Mouse (Mus musculus) layer of hippocampus, adult 8-10 months (tissue): ENCODE results near the gene Inhbe. TPM values are rescaled to one million over a fixed set of nuclear protein-coding genes. Genes with fewer than 3 reads are reported as not detected.

Experiments used
- DNase-seq, 2 experiments: peaks; one replicate each; pipeline ENCODE4 v3.0.0; 2022; ENCODE audit warnings: low spot score in 2 of 2
- total RNA-seq, 4 experiments: library from RNA; stranded (reverse); gene quantifications; 2 replicates each; pipeline ENCODE4 v1.2.4; 2022

Gene Inhbe
- total RNA-seq = not detected

DNA sequence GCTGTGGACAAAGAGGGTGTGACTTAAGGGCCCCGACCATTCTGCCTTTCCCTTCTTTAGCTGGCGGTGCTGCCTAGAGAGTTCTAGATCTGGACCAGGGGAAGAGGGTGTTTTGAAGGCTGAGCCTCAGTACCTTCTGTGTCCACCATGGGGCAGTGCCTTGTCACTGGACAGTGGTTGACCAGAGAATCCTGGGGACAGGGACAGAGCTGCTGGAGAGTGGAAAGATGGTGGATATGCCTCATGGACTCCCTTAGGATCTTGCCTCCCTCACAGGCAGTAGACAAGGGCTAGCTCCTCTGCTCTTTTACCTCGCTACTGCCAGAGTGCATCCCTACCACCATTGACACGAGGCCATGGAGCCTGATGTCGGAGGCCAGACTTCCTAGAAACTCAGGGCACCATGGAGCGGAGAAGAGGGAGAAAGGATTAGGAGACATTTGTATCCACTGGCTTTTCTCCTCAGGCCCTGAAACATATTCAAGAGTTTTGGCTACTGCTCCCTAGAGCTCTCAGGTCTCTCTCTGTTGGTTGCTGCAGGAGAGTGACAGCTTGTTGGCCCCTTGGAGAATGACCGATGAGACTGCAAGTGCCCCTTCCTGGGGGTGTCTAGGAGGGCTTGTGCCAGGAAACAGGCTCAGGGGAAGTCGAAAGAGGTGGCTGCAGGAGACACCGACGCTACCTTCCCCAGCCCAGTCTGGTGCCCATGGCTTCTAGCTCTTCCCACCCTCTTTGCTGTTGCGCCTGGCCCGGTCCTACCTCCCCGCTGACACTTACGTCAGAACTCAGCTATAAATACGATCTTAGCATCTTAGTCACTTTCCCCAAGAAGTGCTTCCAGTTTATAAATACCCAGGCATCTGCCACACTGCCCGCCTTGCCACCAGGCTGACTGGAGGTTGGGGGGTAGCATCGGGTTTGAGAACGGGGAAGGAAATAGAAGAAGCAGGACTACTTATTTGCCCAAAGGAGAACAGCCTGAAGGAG lies at the start of gene Inhbe:
Gene Inhbe, minus strand, starts transcription at position 503 of the 987 bp plus-strand sequence.
- DNase-seq = peak; percentile 51 to 70

DNA sequence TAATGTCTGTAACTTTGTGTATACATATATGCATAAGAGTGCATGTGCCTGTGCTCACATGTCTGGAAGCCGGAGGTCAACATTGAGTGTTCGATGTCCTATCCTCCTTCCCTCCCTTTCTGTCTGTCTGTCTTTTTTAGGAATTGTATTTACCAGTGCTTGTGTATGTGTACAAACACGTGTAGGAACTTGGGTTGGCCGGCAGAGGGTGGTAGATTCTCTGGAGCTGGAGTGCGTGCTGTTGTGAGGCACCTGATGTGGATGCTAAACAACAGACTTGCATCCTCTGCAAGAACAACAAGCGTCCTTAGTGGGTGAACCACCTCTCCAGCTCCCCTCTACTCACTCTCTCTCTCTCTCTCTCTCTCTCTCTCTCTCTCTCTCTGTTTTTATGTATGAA lies 37.6 kb upstream of the Inhbe start:
- no peak for DNase-seq

DNA sequence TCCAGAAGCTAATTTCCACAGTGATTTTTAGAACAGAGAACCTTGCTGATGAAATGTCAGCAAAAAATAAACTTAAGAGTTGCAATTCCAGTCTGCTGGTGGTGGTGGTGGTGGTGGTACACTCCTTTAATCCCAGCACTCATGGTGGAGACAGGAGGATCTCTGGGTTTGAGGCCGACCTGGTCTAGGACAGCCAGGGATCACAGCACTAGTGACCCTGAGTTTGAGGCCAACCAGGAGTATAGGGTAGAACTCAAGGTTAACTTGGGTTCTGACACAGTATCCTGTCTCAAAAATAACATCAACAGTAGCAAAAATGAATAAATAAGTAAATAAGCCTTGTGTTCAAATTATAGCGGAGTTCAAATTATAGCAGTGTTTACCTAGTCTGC lies 27.5 kb upstream of the Inhbe start:
- no peak for DNase-seq

DNA sequence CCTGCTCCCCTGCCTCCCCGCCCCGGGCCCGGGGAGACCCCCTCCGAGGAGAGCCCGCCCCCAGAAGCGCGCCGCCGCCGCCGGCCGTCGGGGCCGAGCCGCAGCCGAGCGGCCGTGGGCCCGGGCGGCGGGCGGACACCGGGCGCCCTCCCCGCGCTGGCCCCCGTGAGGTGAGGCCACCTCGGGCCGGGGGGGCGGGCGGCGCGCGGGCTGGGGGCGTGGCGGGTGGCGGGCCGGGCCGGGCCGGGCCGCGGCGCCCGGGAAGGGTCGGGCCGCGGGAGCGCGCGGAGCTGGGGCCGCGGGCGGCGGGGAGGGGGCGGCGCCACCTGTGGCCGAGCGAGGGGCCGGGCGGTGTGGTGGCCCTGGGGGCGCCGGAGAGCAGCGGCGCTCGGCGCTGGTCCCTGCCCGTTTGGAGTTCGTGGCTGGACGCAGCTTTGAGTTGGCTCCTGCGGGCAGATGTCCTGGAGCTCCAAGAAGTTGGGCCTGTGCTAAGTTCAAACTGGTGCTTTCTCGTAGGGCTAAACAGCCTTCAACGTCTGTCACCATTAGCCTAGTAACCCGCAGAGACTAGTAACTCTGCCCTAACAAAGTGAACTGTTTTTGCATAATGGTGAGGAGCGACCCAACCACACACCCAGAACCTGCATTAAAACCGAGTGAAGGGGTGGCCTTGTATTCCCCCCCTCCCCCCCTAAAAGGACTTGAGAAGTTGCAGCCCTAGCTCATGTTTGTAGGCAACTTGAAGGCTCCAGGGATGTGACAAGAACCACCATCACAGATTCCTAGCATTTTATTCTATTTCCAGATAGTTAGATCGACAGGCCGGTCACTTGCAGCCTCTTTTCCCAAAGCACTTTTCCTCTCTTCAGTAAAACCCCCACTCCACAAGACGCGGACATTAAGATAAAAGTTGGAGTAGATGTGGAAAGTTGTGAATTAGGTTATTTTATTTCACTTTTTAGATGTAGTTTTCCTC lies 26.8 kb upstream of the Inhbe start:
- DNase-seq = peak in 1 of 2 experiments; percentile 17

DNA sequence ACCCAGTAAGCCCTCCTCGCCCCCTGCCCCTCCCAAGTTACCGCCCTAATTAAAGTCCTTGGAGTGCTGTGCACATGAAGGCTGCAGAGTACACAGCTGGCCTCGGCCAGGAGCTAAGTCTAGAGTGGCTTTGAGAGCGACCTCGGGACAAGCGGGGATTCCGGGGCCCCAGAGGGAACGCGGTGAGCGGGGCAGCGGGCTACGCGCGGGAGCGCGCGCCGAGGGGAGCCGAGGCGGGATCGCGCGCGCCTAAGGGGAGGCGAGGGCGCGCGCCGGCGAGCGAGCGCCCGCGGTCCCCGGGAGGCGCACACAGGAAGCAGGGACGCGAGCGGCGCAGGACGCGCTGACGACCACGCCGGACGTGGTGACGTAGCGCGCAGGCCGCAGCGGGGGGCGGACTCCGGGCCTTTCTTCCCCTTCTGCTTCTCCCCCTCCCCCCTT lies 26.1 kb upstream of the Inhbe start, which contains the start of gene R3hdm2:
Gene R3hdm2, plus strand, starts transcription at position 77 of the 441 bp plus-strand sequence.
- DNase-seq = peak; percentile 80 to 86

DNA sequence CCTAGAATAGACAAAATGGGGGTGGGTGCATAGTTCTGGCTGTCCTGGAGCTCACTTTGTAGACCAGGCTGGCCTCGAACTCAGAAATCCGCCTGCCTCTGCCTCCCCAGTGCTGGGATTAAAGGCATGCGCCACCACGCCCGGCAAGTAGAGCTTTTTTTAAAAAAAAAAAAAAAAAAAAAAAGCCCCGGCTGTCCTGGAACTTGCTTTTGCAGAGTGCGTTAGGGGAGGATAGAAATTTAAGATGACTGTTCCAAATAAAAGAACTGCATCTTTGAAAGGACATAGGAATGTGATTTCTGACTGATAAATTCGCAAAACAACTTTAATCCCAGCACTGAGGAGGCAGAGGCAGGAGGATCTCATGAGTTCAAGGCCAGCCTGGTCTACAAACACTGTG lies 25.4 kb upstream of the Inhbe start:
- no peak for DNase-seq

DNA sequence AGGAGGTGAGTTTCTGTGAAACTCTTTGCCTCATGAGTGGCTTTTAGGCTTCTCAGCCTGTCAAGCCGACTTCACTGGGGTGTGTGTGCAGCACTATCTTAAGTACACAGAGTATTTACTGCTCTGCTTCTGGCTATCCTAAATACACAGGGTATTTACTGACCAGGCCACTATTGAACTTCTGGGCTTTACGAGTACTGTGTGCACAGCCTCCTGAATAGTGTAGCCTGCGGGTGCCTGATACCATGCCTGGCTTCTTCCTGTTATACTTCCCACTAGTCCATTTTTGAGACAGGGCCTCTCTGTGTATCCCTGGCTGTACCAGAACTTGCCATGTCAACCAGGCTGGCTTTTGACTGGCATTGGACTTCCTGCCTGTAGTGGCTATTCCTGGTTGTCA lies 23.5 kb upstream of the Inhbe start:
- DNase-seq = no peak

DNA sequence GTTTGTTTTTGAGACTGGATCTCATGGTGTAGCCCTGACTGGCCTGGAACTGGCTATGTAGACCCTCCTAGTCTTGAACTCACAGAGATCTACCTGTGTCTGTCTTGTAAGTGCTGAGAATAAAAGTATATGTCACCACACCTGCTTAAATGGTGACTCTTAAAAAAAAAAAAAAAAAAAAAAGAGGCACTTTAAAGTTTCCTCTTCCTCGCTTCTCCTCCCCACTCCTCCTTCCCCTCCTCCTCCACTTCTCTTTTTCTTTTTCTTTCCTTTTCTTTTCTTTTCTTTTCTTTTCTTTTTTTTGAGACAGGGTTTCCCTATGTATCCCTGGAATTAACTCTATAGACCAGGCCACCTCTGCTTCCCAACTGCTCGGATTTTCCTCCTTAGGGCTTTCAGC lies 16.8 kb upstream of the Inhbe start:
- no peak for DNase-seq

DNA sequence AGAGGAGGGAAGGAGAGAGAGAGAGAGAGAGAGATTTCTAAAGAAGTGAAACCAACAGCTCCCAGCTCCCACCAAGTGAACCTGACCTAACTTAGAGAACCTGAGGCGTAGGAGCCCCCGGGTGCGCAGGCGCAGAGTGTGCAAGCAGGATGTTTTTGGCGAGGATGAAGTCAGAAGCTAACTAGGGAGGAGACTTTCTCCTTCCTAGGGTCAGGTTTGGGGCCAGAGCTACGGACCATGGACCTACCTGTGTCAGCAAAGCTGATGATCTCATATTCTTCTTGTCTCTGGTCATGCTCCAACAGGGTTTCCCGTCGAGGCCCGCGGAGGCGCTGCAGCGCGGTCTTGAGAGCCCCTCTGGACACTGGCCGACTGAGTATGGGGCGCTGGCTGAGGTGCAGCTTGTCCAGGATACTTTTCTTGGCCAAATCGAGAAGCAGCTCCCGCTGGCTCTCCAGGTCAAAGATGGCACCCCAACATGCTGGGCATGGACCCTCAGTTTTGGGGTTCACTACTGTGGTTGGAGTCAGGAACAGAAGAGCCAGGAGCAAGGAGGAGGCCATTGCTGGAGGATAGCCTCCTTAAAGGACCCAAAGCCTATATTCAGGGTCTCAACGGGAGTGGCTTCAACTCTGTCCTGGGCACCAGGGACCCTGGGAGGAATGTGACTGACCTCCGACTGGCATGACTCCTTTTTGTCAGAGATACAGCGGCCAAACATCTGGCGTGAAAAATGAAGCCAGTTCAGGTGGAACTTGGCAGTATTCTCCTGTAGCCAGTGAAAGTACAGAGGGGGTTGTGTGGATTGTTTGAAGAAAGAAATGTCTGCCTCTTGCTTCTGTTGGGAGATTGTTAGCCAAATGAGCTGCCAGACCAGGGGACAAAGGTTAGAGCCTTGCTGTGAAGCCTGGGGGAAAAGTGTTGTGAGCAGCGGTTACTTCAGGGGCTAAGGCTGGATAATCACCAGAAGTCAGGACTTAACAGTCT lies 15.9 kb upstream of the Inhbe start, which contains the start of gene Inhbc:
Gene Inhbc, minus strand, starts transcription at position 598 of the 987 bp plus-strand sequence.
- no peak for DNase-seq

DNA sequence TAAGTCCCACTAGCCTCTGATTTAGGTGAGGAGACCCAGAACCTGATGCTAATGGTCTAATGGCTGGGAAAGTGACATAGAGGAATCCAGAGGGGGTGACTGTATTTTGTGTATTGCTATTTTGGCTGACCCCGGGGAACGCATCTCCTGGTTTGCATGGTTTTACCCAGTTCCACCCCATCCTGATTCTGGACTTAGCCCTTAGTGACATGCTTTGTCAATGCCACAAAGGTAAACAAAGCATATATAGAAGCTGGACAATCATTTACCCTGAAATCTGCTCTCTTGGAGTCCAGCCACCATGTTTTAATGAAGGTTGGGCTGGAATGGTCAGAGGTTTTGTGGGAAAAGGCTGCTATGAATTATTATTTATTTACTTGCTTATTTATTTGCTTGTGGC lies 14.1 kb upstream of the Inhbe start:
- DNase-seq = no peak

DNA sequence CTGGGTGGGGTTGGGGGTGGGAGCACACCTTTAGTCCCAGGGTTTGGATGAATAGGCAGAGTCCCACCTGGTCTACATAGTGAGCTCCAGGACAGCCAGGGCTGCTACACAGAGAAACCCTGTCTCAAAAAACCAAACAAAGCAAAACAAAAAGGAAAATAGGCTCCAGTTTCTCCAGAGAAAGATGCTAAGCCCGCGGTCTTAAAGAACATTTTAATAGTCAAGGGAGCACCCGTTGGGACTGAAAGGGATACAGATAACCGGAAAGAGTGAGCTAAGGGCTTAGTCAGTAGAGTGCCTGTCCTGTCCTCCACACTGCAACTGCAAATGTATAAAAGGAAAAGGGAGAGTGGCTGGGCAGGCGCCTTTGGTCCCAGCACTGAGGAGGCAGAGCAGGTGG lies 12.9 kb upstream of the Inhbe start:
- no peak for DNase-seq

DNA sequence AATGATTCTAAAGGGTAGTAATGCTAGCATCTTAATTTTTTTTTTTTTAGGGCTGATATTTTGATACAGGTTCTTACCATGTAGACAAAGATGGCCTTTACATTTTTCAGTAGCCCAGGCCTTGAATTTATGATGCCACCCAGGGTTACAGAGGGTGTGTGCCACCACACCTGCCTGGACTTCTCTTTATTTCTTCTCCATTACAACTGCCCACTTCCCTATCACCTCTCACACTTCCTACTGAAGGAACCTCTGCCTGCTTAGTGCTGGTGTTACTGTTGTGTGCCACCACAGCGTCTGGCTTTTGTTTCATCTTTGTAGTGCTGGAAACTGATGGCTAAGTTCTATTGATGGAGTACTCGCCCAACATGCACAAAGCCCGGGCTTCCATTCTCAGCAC lies 6.5 kb upstream of the Inhbe start:
- no peak for DNase-seq

DNA sequence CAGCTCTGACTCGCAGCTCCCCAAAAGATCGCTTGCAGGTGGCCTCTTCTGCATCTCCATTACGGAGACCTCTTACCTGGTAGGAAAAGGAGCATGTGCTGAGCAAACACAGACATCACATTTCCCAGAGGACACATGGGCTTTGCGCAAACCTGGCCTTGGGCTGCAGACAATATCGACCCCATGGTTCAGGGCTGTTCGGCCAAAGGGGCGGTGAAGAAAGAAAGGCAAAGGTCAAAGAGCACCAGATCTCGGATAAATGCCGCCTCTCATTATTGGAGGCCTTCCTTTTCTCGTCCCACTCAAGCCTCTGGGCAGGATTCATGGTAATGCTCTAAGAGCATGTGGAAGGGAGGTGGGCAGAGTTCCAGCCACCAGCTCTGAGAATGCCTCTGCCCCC lies 1.1 kb upstream of the Inhbe start:
- DNase-seq = no peak

DNA sequence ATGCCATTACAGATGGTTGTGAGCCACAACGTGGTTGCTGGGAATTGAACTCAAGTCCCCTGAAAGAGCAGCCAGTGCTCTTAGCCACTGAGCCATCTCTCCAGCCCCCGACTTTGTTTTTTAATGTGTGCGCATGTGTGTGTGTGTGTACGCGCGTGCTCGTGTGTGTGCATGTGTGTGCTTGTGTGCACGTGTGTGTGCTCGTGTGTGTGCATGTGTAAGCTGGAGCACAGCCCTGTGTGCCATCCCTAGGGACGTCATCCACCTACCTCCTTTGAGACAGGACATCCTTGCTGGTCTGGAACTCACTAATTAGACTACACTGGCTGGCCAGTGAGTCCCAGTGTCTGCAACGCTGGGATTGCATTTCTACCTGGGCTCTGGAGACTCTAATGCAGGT lies 1.4 kb downstream of the Inhbe start:
- no peak for DNase-seq

DNA sequence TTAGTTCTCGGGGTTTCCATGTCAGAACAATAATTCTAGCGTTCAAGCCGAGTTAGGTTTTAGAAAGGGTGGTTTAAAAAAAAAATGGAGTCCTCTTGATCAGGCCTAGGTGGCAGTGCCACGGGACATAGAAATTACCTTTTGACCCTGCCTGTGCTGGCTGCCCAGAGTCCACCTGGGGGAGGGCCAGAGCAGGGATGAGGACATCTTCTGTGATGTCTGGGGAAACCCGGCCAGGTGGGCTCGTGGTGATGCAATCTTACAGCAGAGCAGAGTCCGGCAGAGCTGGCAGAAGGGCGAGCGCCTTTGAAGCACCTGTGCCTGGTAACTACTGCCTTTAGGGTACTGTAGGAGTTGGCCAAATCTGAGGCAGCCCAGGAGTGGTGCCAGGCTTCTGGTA lies 2.0 kb downstream of the Inhbe start:
- DNase-seq = no peak

DNA sequence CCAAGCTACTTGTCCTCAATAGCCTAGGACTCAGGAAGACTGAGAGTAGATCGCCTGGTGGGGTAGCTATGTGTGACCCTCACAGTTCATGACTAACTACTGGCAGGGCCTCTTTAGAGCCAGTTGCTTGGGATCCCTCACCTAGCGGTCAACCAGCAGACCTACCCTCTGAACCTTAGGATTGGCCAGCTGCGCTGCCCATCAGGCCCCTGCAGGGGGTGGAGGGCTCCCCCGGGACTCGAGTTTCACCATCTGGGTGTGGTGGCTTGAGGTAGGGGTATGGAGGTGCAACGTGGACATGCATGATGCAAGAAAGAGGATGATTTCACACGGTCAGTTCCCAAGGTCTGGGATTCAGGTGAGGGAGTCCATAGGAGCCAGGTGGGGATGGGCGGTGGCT lies 2.5 kb downstream of the Inhbe start:
- no peak for DNase-seq

DNA sequence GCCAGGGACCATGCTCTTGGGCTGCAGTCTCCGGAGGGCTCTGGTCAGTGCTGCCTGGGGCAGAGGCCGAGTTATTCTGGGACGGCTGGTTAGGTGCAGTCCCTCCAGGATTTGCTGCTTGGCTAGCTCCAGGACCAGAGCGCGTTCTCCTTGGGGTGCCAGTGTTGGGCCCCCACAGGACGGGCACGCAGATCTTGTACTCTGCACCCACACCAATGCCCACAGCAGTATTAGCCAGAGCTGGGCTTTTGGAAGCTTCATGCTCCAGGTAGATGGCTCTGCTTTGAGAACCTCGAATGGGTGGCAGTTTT lies 3.0 kb downstream of the Inhbe start:
- DNase-seq = no peak

DNA sequence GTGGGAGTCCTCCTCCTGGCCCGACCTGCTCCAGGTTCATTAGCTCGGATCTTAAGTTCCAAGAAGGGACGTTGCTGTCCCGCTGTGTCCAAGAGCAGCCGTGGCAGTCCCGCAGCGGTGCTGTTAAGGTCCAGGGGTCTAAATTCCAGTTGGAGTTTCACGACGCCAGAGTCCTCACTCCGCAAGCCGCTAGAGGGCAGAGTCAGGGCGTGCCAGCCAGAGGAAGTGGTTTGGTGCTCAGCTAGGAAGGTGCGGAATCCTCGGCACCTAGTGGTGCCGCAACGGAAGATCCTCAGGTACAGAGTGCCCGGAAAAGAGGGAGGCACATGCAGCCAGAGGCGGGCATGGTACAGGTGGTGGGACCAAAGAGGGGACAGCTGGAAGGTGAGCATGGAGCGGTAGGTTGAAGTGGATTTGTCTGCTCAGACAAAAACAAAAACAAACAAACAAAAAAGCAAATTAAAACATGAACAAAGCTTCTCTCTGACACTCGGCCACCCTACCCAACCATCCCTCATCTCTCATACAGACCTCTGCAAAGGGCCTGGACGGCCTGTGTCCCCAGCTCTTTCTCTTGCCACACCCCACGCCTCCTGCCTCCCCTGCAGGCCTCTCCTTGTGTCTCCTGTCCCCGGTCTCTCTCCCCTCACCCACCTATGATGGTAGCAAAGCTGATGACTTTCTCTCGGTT lies 3.5 kb downstream of the Inhbe start:
- peak in 1 of 2 experiments; percentile 67 for DNase-seq

DNA sequence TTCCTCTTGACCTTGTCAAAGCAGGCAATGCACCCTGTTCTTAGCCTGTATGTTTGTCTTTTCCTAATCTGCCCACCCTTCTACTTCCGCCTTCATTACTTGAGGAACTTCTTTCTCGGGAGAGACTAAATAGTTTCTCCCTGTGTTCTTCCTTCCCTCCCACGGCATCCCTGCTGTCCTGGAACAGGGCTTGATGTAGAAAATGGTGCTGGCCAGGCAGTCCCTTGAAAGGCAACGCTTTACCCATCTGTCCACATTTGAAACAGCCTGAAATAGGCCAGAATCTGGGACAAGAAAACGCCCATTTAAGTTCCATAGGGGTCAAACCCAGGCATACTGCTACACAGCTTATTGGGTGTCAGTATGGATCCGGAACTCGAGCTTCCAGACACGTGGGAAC lies 4.4 kb downstream of the Inhbe start:
- DNase-seq = no peak

DNA sequence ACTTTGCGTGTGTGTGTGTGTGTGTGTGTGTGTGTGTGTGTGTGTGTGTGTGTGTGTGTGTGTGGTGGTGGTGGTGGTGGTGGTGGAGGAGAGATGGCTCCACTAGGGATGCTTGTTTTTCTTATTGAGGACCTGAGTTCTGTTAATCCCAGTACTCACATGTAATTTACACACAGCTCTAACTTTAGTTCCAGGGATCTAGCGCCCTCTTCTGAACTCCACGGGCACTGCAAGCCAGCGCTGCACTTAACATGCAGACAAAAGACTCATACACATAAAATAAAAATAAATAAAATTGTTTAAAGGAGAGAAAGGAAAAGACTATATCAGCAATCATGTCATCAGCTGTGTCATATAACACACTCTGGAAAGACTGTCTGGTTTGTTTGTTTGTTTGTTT lies 5.3 kb downstream of the Inhbe start:
- no peak for DNase-seq
